Comparison of ENCODE assay signal across 31 mouse cellular contexts in the genomic region with DNA sequence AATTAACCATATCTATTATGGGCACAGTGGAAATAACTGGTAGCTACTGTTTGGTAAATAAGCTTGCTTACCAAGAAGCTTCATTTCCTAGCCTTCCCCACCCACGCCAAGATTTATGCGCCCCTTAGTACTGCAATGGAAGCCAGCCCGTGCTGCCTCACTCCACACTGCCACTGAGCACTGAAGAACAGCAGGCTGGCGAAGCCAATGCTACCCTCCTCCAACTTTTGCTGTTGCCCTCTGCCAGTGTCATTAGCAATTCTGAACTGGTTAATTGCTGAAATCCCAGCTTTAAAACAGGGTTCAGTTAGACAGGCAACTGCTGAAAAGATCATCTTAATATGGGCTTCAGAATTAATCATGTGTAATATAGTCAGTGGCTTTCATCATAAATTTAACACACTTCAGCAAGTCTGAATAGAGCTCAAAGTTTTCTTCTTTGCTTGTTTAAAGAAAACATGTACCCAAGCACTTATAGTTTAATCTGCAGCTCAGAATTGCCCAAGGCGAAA. TPM values are rescaled to one million over a fixed set of nuclear protein-coding genes. Genes with fewer than 3 reads are reported as not detected.
DNase-seq lines count a peak whose midpoint lies in the region; ATAC-seq and TF ChIP-seq lines count a peak whose summit lies in the region.
"Had no signal": no experiment of that assay in that cellular context is flagged by ENCODE, and none has a peak within 500 bp of the region (broad histone marks: within the 10 kb centered on the region; RNA-seq: fewer than 3 reads in every experiment).

No protein-coding gene starts in this region.

- no peak overlapping the region for H3K4me3 ChIP-seq in forebrain, embryonic 15.5 days
- no peak overlapping the region for H3K4me3 ChIP-seq in forebrain, embryonic 13.5 days
- H3K4me3 ChIP-seq in hindbrain, postnatal 0 days (ENCODE audit: low read length) = no peak overlapping the region
- no peak overlapping the region for H3K4me3 ChIP-seq in hindbrain, embryonic 13.5 days
- no peak overlapping the region for H3K4me3 ChIP-seq in hindbrain, embryonic 11.5 days (ENCODE audit: low read depth, low read length)
- H3K4me3 ChIP-seq: embryonic facial prominence, embryonic 10.5 days; embryonic facial prominence, embryonic 13.5 days; erythroblast, embryonic 14.5 days; gastrocnemius, adult 2 months; heart, embryonic 12.5 days; heart, embryonic 15.5 days; hindbrain, embryonic 10.5 days; hindbrain, embryonic 15.5 days; intestine, embryonic 15.5 days had no signal

- H3K9ac ChIP-seq in forebrain, embryonic 15.5 days (replicated peaks) = no peak overlapping the region
- H3K9ac ChIP-seq in forebrain, embryonic 13.5 days = no peak overlapping the region
- no peak overlapping the region for H3K9ac ChIP-seq in hindbrain, postnatal 0 days (replicated peaks; ENCODE audit: low read length)
- no peak overlapping the region for H3K9ac ChIP-seq in hindbrain, embryonic 13.5 days
- H3K9ac ChIP-seq in hindbrain, embryonic 11.5 days (ENCODE audit: low read depth, low read length) = no peak overlapping the region
- H3K9ac ChIP-seq: embryonic facial prominence, embryonic 13.5 days; heart, embryonic 12.5 days; heart, embryonic 15.5 days; hindbrain, embryonic 15.5 days; intestine, embryonic 15.5 days had no signal

- H3K4me2 ChIP-seq in forebrain, embryonic 15.5 days (replicated peaks) = no peak overlapping the region
- no peak overlapping the region for H3K4me2 ChIP-seq in forebrain, embryonic 13.5 days
- H3K4me2 ChIP-seq in hindbrain, postnatal 0 days (ENCODE audit: low read depth, low read length) = no peak overlapping the region
- H3K4me2 ChIP-seq in hindbrain, embryonic 13.5 days = no peak overlapping the region
- H3K4me2 ChIP-seq in hindbrain, embryonic 11.5 days (replicated peaks; ENCODE audit: low read depth, low read length) = no peak overlapping the region
- H3K4me2 ChIP-seq: embryonic facial prominence, embryonic 13.5 days; heart, embryonic 12.5 days; heart, embryonic 15.5 days; hindbrain, embryonic 15.5 days; intestine, embryonic 15.5 days had no signal

- H3K27ac ChIP-seq in forebrain, embryonic 15.5 days (replicated peaks) = peak overlapping the region; percentile 53
- H3K27ac ChIP-seq in forebrain, embryonic 13.5 days = no peak overlapping the region
- no peak overlapping the region for H3K27ac ChIP-seq in hindbrain, postnatal 0 days
- H3K27ac ChIP-seq in hindbrain, embryonic 13.5 days = no peak overlapping the region
- no peak overlapping the region for H3K27ac ChIP-seq in hindbrain, embryonic 11.5 days (ENCODE audit: low read depth, low read length)
- H3K27ac ChIP-seq: embryonic facial prominence, embryonic 10.5 days; embryonic facial prominence, embryonic 13.5 days; gastrocnemius, adult 2 months; heart, embryonic 15.5 days; hindbrain, embryonic 10.5 days; hindbrain, embryonic 15.5 days; intestine, embryonic 15.5 days had no signal

- TF ChIP-seq CTCF in hindbrain, postnatal 0 days (IDR thresholded peaks at IDR 0.05; ENCODE audit: low read depth) = no peak

- intact Hi-C loops in left cerebral cortex, postnatal 4 days (cut with DNase I) = no loop called here

- no peaks in the 10 kb centered on the region for H3K27me3 ChIP-seq in forebrain, embryonic 15.5 days
- no peaks in the 10 kb centered on the region for H3K27me3 ChIP-seq in forebrain, embryonic 13.5 days
- no peaks in the 10 kb centered on the region for H3K27me3 ChIP-seq in hindbrain, postnatal 0 days (ENCODE audit: insufficient read depth, low read length)
- no peaks in the 10 kb centered on the region for H3K27me3 ChIP-seq in hindbrain, embryonic 13.5 days
- H3K27me3 ChIP-seq in hindbrain, embryonic 11.5 days (ENCODE audit: control insufficient read depth, insufficient read depth, low read length) = no peaks in the 10 kb centered on the region
- H3K27me3 ChIP-seq: CH12.LX; embryonic facial prominence, embryonic 13.5 days; heart, embryonic 12.5 days; heart, embryonic 15.5 days; hindbrain, embryonic 15.5 days; intestine, embryonic 15.5 days had no signal

- no peaks in the 10 kb centered on the region for H3K4me1 ChIP-seq in forebrain, embryonic 15.5 days
- H3K4me1 ChIP-seq in forebrain, embryonic 13.5 days = peaks cover 2% of the 10 kb centered on the region; the same call in 1 of the 2 replicates
- no peaks in the 10 kb centered on the region for H3K4me1 ChIP-seq in hindbrain, postnatal 0 days (ENCODE audit: insufficient read depth, low read length)
- H3K4me1 ChIP-seq in hindbrain, embryonic 13.5 days (replicated peaks) = no peaks in the 10 kb centered on the region
- H3K4me1 ChIP-seq in hindbrain, embryonic 11.5 days (replicated peaks; ENCODE audit: control insufficient read depth, insufficient read depth, low read length) = no peaks in the 10 kb centered on the region
- H3K4me1 ChIP-seq: embryonic facial prominence, embryonic 10.5 days; embryonic facial prominence, embryonic 13.5 days; heart, embryonic 15.5 days; hindbrain, embryonic 10.5 days; hindbrain, embryonic 15.5 days; intestine, embryonic 15.5 days had no signal

- DNase-seq in hindbrain, postnatal 0 days (ENCODE audit: low spot score) = peak; percentile 5
- DNase-seq in left cerebral cortex, postnatal 4 days = peak; percentile 29
- no peak for DNase-seq in left cerebral cortex, adult 11 months (ENCODE audit: low spot score)
- peak; percentile 68 for DNase-seq in retina, postnatal 1 day
- no peak for DNase-seq in hindbrain, embryonic 11.5 days (ENCODE audit: low spot score)
- DNase-seq: adrenal gland, adult 2 months; adrenal gland, postnatal 14 days; B cell, adult 2 months; cerebellum, adult 11-12 months; cerebellum, adult 8-10 months; cerebellum, postnatal 36 days; embryo, embryonic 11 days; gastrocnemius, adult 2 months; gastrocnemius, postnatal 25 days; heart, adult 18-20 months; heart, postnatal 10 days; heart, postnatal 36 days; kidney, adult 11 months had no signal

- no peaks in the 10 kb centered on the region for H3K9me3 ChIP-seq in forebrain, embryonic 15.5 days
- H3K9me3 ChIP-seq in forebrain, embryonic 13.5 days (replicated peaks) = no peaks in the 10 kb centered on the region
- no peaks in the 10 kb centered on the region for H3K9me3 ChIP-seq in hindbrain, postnatal 0 days (ENCODE audit: low read length)
- no peaks in the 10 kb centered on the region for H3K9me3 ChIP-seq in hindbrain, embryonic 13.5 days
- H3K9me3 ChIP-seq in hindbrain, embryonic 11.5 days (ENCODE audit: control insufficient read depth, low read length) = no peaks in the 10 kb centered on the region
- H3K9me3 ChIP-seq: embryonic facial prominence, embryonic 10.5 days; embryonic facial prominence, embryonic 13.5 days; G1E; heart, embryonic 12.5 days; heart, embryonic 15.5 days; hindbrain, embryonic 10.5 days; hindbrain, embryonic 15.5 days; intestine, embryonic 15.5 days had no signal

- ATAC-seq in forebrain, embryonic 15.5 days (replicated peaks) = 0 out of 2 replicates have a peak, but pooled peaks have one; percentile 64
- ATAC-seq in forebrain, embryonic 13.5 days = no peak; the same call in 1 of the 2 replicates
- ATAC-seq in hindbrain, postnatal 0 days = no peak
- ATAC-seq in hindbrain, embryonic 13.5 days (ENCODE audit: low FRiP score) = no peak
- no peak for ATAC-seq in hindbrain, embryonic 11.5 days (ENCODE audit: low FRiP score)

- WGBS in forebrain, embryonic 15.5 days = 55% methylated on average over 5 of the region's 5 CpGs
- 48% methylated on average over 5 of the region's 5 CpGs for WGBS in forebrain, embryonic 13.5 days
- WGBS in hindbrain, postnatal 0 days = 78% methylated on average over 5 of the region's 5 CpGs
- WGBS in hindbrain, embryonic 13.5 days = 88% methylated on average over 5 of the region's 5 CpGs
- WGBS in hindbrain, embryonic 11.5 days = 86% methylated on average over 5 of the region's 5 CpGs

- H3K36me3 ChIP-seq in forebrain, embryonic 15.5 days = peaks cover 2% of the 10 kb centered on the region; the same call in 1 of the 2 replicates
- peaks cover 50% of the 10 kb centered on the region for H3K36me3 ChIP-seq in forebrain, embryonic 13.5 days (ENCODE audit: poor library complexity, severe bottlenecking)
- H3K36me3 ChIP-seq in hindbrain, postnatal 0 days (ENCODE audit: insufficient read depth, low read length) = peaks cover 4% of the 10 kb centered on the region; the same call in 1 of the 2 replicates
- no peaks in the 10 kb centered on the region for H3K36me3 ChIP-seq in hindbrain, embryonic 13.5 days
- 0 out of 2 replicates have a peak, but pooled peaks cover 3% of the 10 kb centered on the region for H3K36me3 ChIP-seq in hindbrain, embryonic 11.5 days (ENCODE audit: control insufficient read depth, insufficient read depth, low read length)
- H3K36me3 ChIP-seq: hindbrain, embryonic 15.5 days had no signal

RNA-seq across cellular contexts. Expression of gene Vat1, which starts 40.3 kb away (rescaled TPM):
- polyA plus RNA-seq in forebrain, embryonic 15.5 days (2015; fragmentation: Nextera tagmentation; extraction: Ambion mirVana) = 77.1 and 79.8 TPM in 2 replicates
- polyA plus RNA-seq in forebrain, embryonic 13.5 days (2015; fragmentation: Nextera tagmentation; extraction: Ambion mirVana) = 61.3 and 67.0 TPM in 2 replicates
- total RNA-seq in hindbrain, postnatal 0 days (2014; rRNA removed) = 290 and 295 TPM in 2 replicates
- polyA plus RNA-seq in hindbrain, postnatal 0 days (2015; fragmentation: Nextera tagmentation; extraction: Ambion mirVana) = 106 and 114 TPM in 2 replicates
- 92.1 and 96.6 TPM in 2 replicates for polyA plus RNA-seq in hindbrain, embryonic 13.5 days (2015; fragmentation: Nextera tagmentation; extraction: Ambion mirVana)
- total RNA-seq in left cerebral cortex, postnatal 4 days (2021) = 100 to 1,000 TPM; 107 to 112 TPM
- polyA plus RNA-seq in hindbrain, embryonic 11.5 days (2014; fragmentation: Nextera tagmentation; extraction: Ambion mirVana) = 74.5 and 89.4 TPM in 2 replicates

RNA-seq across cellular contexts. Expression of gene Rnd2, which starts 41.5 kb away (rescaled TPM):
- polyA plus RNA-seq in forebrain, embryonic 15.5 days (2015; fragmentation: Nextera tagmentation; extraction: Ambion mirVana) = 121 and 142 TPM in 2 replicates
- 155 and 197 TPM in 2 replicates for polyA plus RNA-seq in forebrain, embryonic 13.5 days (2015; fragmentation: Nextera tagmentation; extraction: Ambion mirVana)
- total RNA-seq in hindbrain, postnatal 0 days (2014; rRNA removed) = 103 and 140 TPM in 2 replicates
- 143 and 154 TPM in 2 replicates for polyA plus RNA-seq in hindbrain, postnatal 0 days (2015; fragmentation: Nextera tagmentation; extraction: Ambion mirVana)
- polyA plus RNA-seq in hindbrain, embryonic 13.5 days (2015; fragmentation: Nextera tagmentation; extraction: Ambion mirVana) = 108 and 111 TPM in 2 replicates
- total RNA-seq in left cerebral cortex, postnatal 4 days (2021) = 10 to 100 TPM; 70.3 to 72.3 TPM
- 88.0 and 127 TPM in 2 replicates for polyA plus RNA-seq in hindbrain, embryonic 11.5 days (2014; fragmentation: Nextera tagmentation; extraction: Ambion mirVana)

RNA-seq across cellular contexts. Expression of gene Brca1, which starts 45.4 kb away (rescaled TPM):
- 5.6 and 7.1 TPM in 2 replicates for polyA plus RNA-seq in forebrain, embryonic 15.5 days (2015; fragmentation: Nextera tagmentation; extraction: Ambion mirVana)
- polyA plus RNA-seq in forebrain, embryonic 13.5 days (2015; fragmentation: Nextera tagmentation; extraction: Ambion mirVana) = 11.3 and 12.5 TPM in 2 replicates
- total RNA-seq in hindbrain, postnatal 0 days (2014; rRNA removed) = 6.7 and 8.5 TPM in 2 replicates
- polyA plus RNA-seq in hindbrain, postnatal 0 days (2015; fragmentation: Nextera tagmentation; extraction: Ambion mirVana) = 2.3 and 2.4 TPM in 2 replicates
- 2.9 TPM in 2 replicates for polyA plus RNA-seq in hindbrain, embryonic 13.5 days (2015; fragmentation: Nextera tagmentation; extraction: Ambion mirVana)
- total RNA-seq in left cerebral cortex, postnatal 4 days (2021) = 1 to 10 TPM; 2.8 to 3.3 TPM
- 19.7 and 20.2 TPM in 2 replicates for polyA plus RNA-seq in hindbrain, embryonic 11.5 days (2014; fragmentation: Nextera tagmentation; extraction: Ambion mirVana)

RNA-seq across cellular contexts. Expression of gene Nbr1, which starts 45.6 kb away (rescaled TPM):
- polyA plus RNA-seq in forebrain, embryonic 15.5 days (2015; fragmentation: Nextera tagmentation; extraction: Ambion mirVana) = 116 and 130 TPM in 2 replicates
- 104 and 117 TPM in 2 replicates for polyA plus RNA-seq in forebrain, embryonic 13.5 days (2015; fragmentation: Nextera tagmentation; extraction: Ambion mirVana)
- 93.6 and 152 TPM in 2 replicates for total RNA-seq in hindbrain, postnatal 0 days (2014; rRNA removed)
- 53.9 and 55.9 TPM in 2 replicates for polyA plus RNA-seq in hindbrain, postnatal 0 days (2015; fragmentation: Nextera tagmentation; extraction: Ambion mirVana)
- polyA plus RNA-seq in hindbrain, embryonic 13.5 days (2015; fragmentation: Nextera tagmentation; extraction: Ambion mirVana) = 98.7 and 104 TPM in 2 replicates
- total RNA-seq in left cerebral cortex, postnatal 4 days (2021) = 100 to 1,000 TPM; 109 to 157 TPM
- polyA plus RNA-seq in hindbrain, embryonic 11.5 days (2014; fragmentation: Nextera tagmentation; extraction: Ambion mirVana) = 83.0 and 93.1 TPM in 2 replicates

RNA-seq across cellular contexts. Expression of gene Ifi35, which starts 58.1 kb away (rescaled TPM):
- 2.4 and 3.2 TPM in 2 replicates for polyA plus RNA-seq in forebrain, embryonic 15.5 days (2015; fragmentation: Nextera tagmentation; extraction: Ambion mirVana)
- polyA plus RNA-seq in forebrain, embryonic 13.5 days (2015; fragmentation: Nextera tagmentation; extraction: Ambion mirVana) = 2.3 and 2.5 TPM in 2 replicates
- total RNA-seq in hindbrain, postnatal 0 days (2014; rRNA removed) = 3.9 and 4.2 TPM in 2 replicates
- 5.3 and 5.8 TPM in 2 replicates for polyA plus RNA-seq in hindbrain, postnatal 0 days (2015; fragmentation: Nextera tagmentation; extraction: Ambion mirVana)
- polyA plus RNA-seq in hindbrain, embryonic 13.5 days (2015; fragmentation: Nextera tagmentation; extraction: Ambion mirVana) = 3.7 and 4.0 TPM in 2 replicates
- total RNA-seq in left cerebral cortex, postnatal 4 days (2021) = 1 to 10 TPM in 1 of 2 experiments, under 1 TPM in 1; 0.84 to 1.4 TPM
- polyA plus RNA-seq in hindbrain, embryonic 11.5 days (2014; fragmentation: Nextera tagmentation; extraction: Ambion mirVana) = 4.5 and 5.0 TPM in 2 replicates

Comparison
In these comparisons a context has a peak if more than half of its experiments do, and no peak if none do; other contexts are left out.
1. DNase-seq: peak in hindbrain, postnatal 0 days (single experiment), left cerebral cortex, postnatal 4 days (single experiment) and retina, postnatal 1 day (single experiment); none in left cerebral cortex, adult 11 months (single experiment) and hindbrain, embryonic 11.5 days (single experiment).